Comparison of ENCODE assay signal across 8 mouse cellular contexts in the genomic region with DNA sequence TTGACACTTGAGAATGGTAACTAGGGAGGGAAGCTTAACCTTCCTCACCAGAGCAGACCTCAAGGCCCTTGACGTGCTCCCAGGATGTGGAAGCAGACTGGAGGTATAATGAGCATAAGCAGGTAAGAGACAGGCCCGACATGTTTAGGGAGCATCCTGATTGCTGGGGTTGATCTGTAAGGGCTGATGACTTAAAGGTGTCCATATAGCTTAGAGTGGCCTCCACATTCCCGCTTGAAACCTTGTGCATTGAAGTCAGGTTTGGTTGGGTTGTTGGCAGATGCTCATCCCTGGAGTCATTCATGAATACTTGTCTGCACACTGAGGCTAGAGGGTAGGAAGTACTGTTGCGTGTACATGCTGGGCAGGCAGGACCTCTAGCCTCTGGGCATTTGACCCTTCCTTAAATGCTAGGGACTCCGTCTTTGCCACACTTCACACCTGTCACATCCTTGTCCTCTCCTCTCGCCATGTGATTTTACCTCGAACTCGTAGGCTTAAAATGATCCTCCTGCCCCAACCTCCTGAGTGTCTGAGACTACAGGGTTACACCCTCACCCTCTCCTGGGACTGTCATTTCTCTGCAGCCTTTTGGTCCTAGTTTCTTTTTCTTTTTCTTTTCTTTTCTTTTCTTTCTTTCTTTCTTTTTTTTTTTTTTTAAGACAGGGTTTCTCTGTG. TPM values are rescaled to one million over a fixed set of nuclear protein-coding genes. Genes with fewer than 3 reads are reported as not detected.
DNase-seq lines count a peak whose midpoint lies in the region; ATAC-seq and TF ChIP-seq lines count a peak whose summit lies in the region.

No protein-coding gene starts in this region.

- H3K36me3 ChIP-seq in neural tube, embryonic 11.5 days (ENCODE audit: control insufficient read depth, insufficient read depth, low read length), result peaks cover 3% of the 10 kb centered on the region; the same call in 1 of the 2 replicates
- peaks cover 28% of the 10 kb centered on the region for H3K36me3 ChIP-seq in limb, embryonic 14.5 days (ENCODE audit: control insufficient read depth, insufficient read depth, low read length)
- peaks cover 3% of the 10 kb centered on the region; the same call in 1 of the 2 replicates for H3K36me3 ChIP-seq in stomach, embryonic 16.5 days (ENCODE audit: control insufficient read depth, insufficient read depth, low read length)

- 84% methylated on average over 8 of the region's 8 CpGs for WGBS in neural tube, embryonic 11.5 days
- WGBS in limb, embryonic 14.5 days, result 78% methylated on average over 8 of the region's 8 CpGs
- WGBS in stomach, embryonic 16.5 days, result 84% methylated on average over 8 of the region's 8 CpGs

- no peak overlapping the region for H3K27ac ChIP-seq in neural tube, embryonic 11.5 days (ENCODE audit: low read depth, low read length)
- no peak overlapping the region for H3K27ac ChIP-seq in limb, embryonic 14.5 days (replicated peaks; ENCODE audit: low read depth, low read length)
- no peak overlapping the region for H3K27ac ChIP-seq in stomach, embryonic 16.5 days (ENCODE audit: low read length)

- ATAC-seq in neural tube, embryonic 11.5 days (ENCODE audit: insufficient read depth, low FRiP score, low TSS enrichment), result no peak
- ATAC-seq in limb, embryonic 14.5 days (ENCODE audit: low FRiP score, low read depth), result no peak
- ATAC-seq in stomach, embryonic 16.5 days (ENCODE audit: insufficient read depth, low FRiP score), result no peak

- peak overlapping the region; percentile 76 for H3K4me2 ChIP-seq in neural tube, embryonic 11.5 days (ENCODE audit: low read depth)
- H3K4me2 ChIP-seq in limb, embryonic 14.5 days (replicated peaks; ENCODE audit: low read depth, low read length, severe bottlenecking), result peak overlapping the region; percentile 92
- peak overlapping the region; percentile 77 for H3K4me2 ChIP-seq in stomach, embryonic 16.5 days (ENCODE audit: low read depth, low read length)

- TF ChIP-seq POLR2A in limb, embryonic 14.5 days (IDR thresholded peaks at IDR 0.05; ENCODE audit: borderline replicate concordance, extremely low read depth, insufficient read depth, insufficient read length), result no peak

- peak; percentile 32 for DNase-seq in cerebellum, adult 9-11 months
- no peak for DNase-seq in cerebellum, postnatal 36 days
- no peak for DNase-seq in neural tube, embryonic 11.5 days (ENCODE audit: low spot score)
- no peak for DNase-seq in neural tube, embryonic 10.5 days (ENCODE audit: extremely low spot score, low spot score)
- no peak for DNase-seq in limb, embryonic 14.5 days (ENCODE audit: low spot score)
- no peak for DNase-seq in adrenal gland, adult 2 months
- DNase-seq in cerebellum, adult 11 months, result no peak

- H3K9ac ChIP-seq in neural tube, embryonic 11.5 days (ENCODE audit: low read length), result peak overlapping the region; percentile 97
- no peak overlapping the region for H3K9ac ChIP-seq in limb, embryonic 14.5 days (ENCODE audit: low read depth, low read length, severe bottlenecking)
- peak overlapping the region; percentile 92 for H3K9ac ChIP-seq in stomach, embryonic 16.5 days (ENCODE audit: low read length)

- H3K4me3 ChIP-seq in neural tube, embryonic 11.5 days (ENCODE audit: low read depth, low read length), result peak overlapping the region; percentile 97
- H3K4me3 ChIP-seq in limb, embryonic 14.5 days (replicated peaks; ENCODE audit: low read length), result peak overlapping the region; percentile 81; the same call in 1 of the 2 replicates
- peak overlapping the region; percentile 89 for H3K4me3 ChIP-seq in stomach, embryonic 16.5 days (replicated peaks; ENCODE audit: low read length)

- H3K27me3 ChIP-seq in neural tube, embryonic 11.5 days (ENCODE audit: control insufficient read depth, insufficient read depth, low read length), result no peaks in the 10 kb centered on the region
- no peaks in the 10 kb centered on the region for H3K27me3 ChIP-seq in limb, embryonic 14.5 days (ENCODE audit: control insufficient read depth, insufficient read depth, low read length)
- no peaks in the 10 kb centered on the region for H3K27me3 ChIP-seq in stomach, embryonic 16.5 days (ENCODE audit: control insufficient read depth, insufficient read depth, low read length)

- H3K4me1 ChIP-seq in neural tube, embryonic 11.5 days (ENCODE audit: control insufficient read depth, insufficient read depth, low read length), result peaks cover 18% of the 10 kb centered on the region
- H3K4me1 ChIP-seq in limb, embryonic 14.5 days (ENCODE audit: control insufficient read depth, insufficient read depth, low read length), result 0 out of 2 replicates have a peak, but pooled peaks cover 7% of the 10 kb centered on the region
- peaks cover 8% of the 10 kb centered on the region; the same call in 1 of the 2 replicates for H3K4me1 ChIP-seq in stomach, embryonic 16.5 days (ENCODE audit: control insufficient read depth, insufficient read depth, low read length)

- H3K9me3 ChIP-seq in neural tube, embryonic 11.5 days (ENCODE audit: control insufficient read depth, low read length), result no peaks in the 10 kb centered on the region
- no peaks in the 10 kb centered on the region for H3K9me3 ChIP-seq in limb, embryonic 14.5 days (ENCODE audit: control insufficient read depth, low read length)
- no peaks in the 10 kb centered on the region for H3K9me3 ChIP-seq in stomach, embryonic 16.5 days (replicated peaks; ENCODE audit: control insufficient read depth, low read length)

RNA-seq across cellular contexts. Expression of a gene that starts 1.6 kb away (rescaled TPM):
- 23.4 and 25.4 TPM in 2 replicates for polyA plus RNA-seq in neural tube, embryonic 11.5 days (2014; fragmentation: Nextera tagmentation; extraction: Ambion mirVana)
- polyA plus RNA-seq in limb, embryonic 14.5 days (2012; rRNA removed), result 34.1 and 47.4 TPM in 2 replicates
- 12.4 and 12.9 TPM in 2 replicates for polyA plus RNA-seq in limb, embryonic 14.5 days (2014; fragmentation: Nextera tagmentation; extraction: Ambion mirVana)
- 9.8 and 10.2 TPM in 2 replicates for polyA plus RNA-seq in stomach, embryonic 16.5 days (2015; fragmentation: Nextera tagmentation; extraction: Ambion mirVana)
- total RNA-seq in adrenal gland, adult 2 months (2021), result 10 to 100 TPM; 50.5 to 52.8 TPM
- 71.1 and 85.0 TPM in 2 replicates for polyA plus RNA-seq in adrenal gland, adult 2 months (2012; rRNA removed)

RNA-seq across cellular contexts. Expression of a gene that starts 24.7 kb away (rescaled TPM):
- 4,780 and 5,005 TPM in 2 replicates for polyA plus RNA-seq in neural tube, embryonic 11.5 days (2014; fragmentation: Nextera tagmentation; extraction: Ambion mirVana)
- polyA plus RNA-seq in limb, embryonic 14.5 days (2012; rRNA removed), result 2,776 and 3,384 TPM in 2 replicates
- 4,586 and 4,744 TPM in 2 replicates for polyA plus RNA-seq in limb, embryonic 14.5 days (2014; fragmentation: Nextera tagmentation; extraction: Ambion mirVana)
- 4,720 and 4,955 TPM in 2 replicates for polyA plus RNA-seq in stomach, embryonic 16.5 days (2015; fragmentation: Nextera tagmentation; extraction: Ambion mirVana)
- total RNA-seq in adrenal gland, adult 2 months (2021), result 1,000 to 10,000 TPM; 1,264 to 1,797 TPM
- 237 and 265 TPM in 2 replicates for polyA plus RNA-seq in adrenal gland, adult 2 months (2012; rRNA removed)

RNA-seq across cellular contexts. Expression of a gene that starts 53.7 kb away (rescaled TPM):
- polyA plus RNA-seq in neural tube, embryonic 11.5 days (2014; fragmentation: Nextera tagmentation; extraction: Ambion mirVana), result 762 and 797 TPM in 2 replicates
- polyA plus RNA-seq in limb, embryonic 14.5 days (2012; rRNA removed), result 203 and 273 TPM in 2 replicates
- polyA plus RNA-seq in limb, embryonic 14.5 days (2014; fragmentation: Nextera tagmentation; extraction: Ambion mirVana), result 548 and 588 TPM in 2 replicates
- 357 and 363 TPM in 2 replicates for polyA plus RNA-seq in stomach, embryonic 16.5 days (2015; fragmentation: Nextera tagmentation; extraction: Ambion mirVana)
- total RNA-seq in adrenal gland, adult 2 months (2021), result 10 to 100 TPM; 39.2 to 86.1 TPM
- 15.0 and 17.4 TPM in 2 replicates for polyA plus RNA-seq in adrenal gland, adult 2 months (2012; rRNA removed)

Comparison
In these comparisons a context has a peak if more than half of its experiments do, and no peak if none do; other contexts are left out.
1. RNA of a gene that starts 24.7 kb away (polyA plus RNA-seq): 4,720 to 4,955 TPM in stomach, embryonic 16.5 days, 4,780 to 5,005 TPM in neural tube, embryonic 11.5 days and 2,776 to 4,744 TPM in limb, embryonic 14.5 days; 237 to 265 TPM in adrenal gland, adult 2 months; every median in the first group is over 10 times any median in the second.
2. RNA of a gene that starts 53.7 kb away (polyA plus RNA-seq): 762 to 797 TPM in neural tube, embryonic 11.5 days, 203 to 588 TPM in limb, embryonic 14.5 days and 357 to 363 TPM in stomach, embryonic 16.5 days; 15.0 to 17.4 TPM in adrenal gland, adult 2 months; every median in the first group is over 10 times any median in the second.
3. Peak in every context shown above with its lines, with median percentiles within 50 percentile points of each other: H3K4me2 ChIP-seq and H3K4me3 ChIP-seq.